Mouse (Mus musculus) liver, embryonic 14.5 days (tissue): Measurements from ENCODE around the gene Tacr2. TPM values are rescaled to one million over a fixed set of nuclear protein-coding genes. Genes with fewer than 3 reads are reported as not detected.

Experiments used
- ATAC-seq: fragments of 200-750 bp; cut with Nextera tagmentation; 2 replicates; pipeline ENCODE4 v1.8.0; 2017; ENCODE audit warnings: moderate number of reproducible peaks, mild to moderate bottlenecking, moderate library complexity; ENCODE audit not compliant: insufficient read depth
- DNase-seq, 3 experiments: peaks; one replicate each; pipeline ENCODE4 v3.0.0-alpha.2; 2012 to 2013; ENCODE audit warnings: low read depth in 3 of 3, low spot score in 3 of 3
- H3K27ac ChIP-seq: fragments of 300-500 bp; sonication (generic); 2 replicates; pipeline ENCODE4 v1.5.1; 2014; ENCODE audit warnings: moderate library complexity, mild to moderate bottlenecking, control low read depth, inconsistent platforms
- H3K27me3 ChIP-seq: fragments of 300-500 bp; sonication (generic); 2 replicates; pipeline ENCODE4 v1.6.1; 2014; ENCODE audit warnings: mild to moderate bottlenecking, low read length, moderate library complexity; ENCODE audit not compliant: control insufficient read depth, insufficient read depth
- H3K36me3 ChIP-seq: fragments of 300-500 bp; sonication (generic); replicated peaks from 2 replicates; pipeline ENCODE4 v1.6.1; 2014; ENCODE audit warnings: low read depth; ENCODE audit not compliant: control insufficient read depth, insufficient read depth
- H3K4me1 ChIP-seq, 2 experiments: fragments of 200-500 bp in 1 of 2; fragments of 300-500 bp in 1 of 2; sonication (generic) in 1 of 2; replicated peaks; 2 replicates each; pipeline ENCODE4 v1.6.1; 2012 to 2014; ENCODE audit warnings: antibody characterized with exemption in 1 of 2, inconsistent platforms in 1 of 2, low read length in 1 of 2; ENCODE audit not compliant: control insufficient read depth in 2 of 2, insufficient read depth in 2 of 2
- H3K4me2 ChIP-seq: fragments of 300-500 bp; sonication (generic); 2 replicates; pipeline ENCODE4 v1.6.1; 2014; ENCODE audit warnings: low read depth, mild to moderate bottlenecking, control low read depth, moderate library complexity
- H3K4me3 ChIP-seq, 2 experiments: fragments of 200-500 bp in 1 of 2; fragments of 300-500 bp in 1 of 2; sonication (generic) in 1 of 2; 2 replicates each; pipeline ENCODE4 v1.5.1; 2012 to 2014; ENCODE audit warnings: low read depth in 2 of 2, low read length in 2 of 2, mild to moderate bottlenecking in 2 of 2, control low read depth in 1 of 2, inconsistent platforms in 1 of 2, moderate library complexity in 1 of 2; ENCODE audit not compliant: insufficient read depth in 1 of 2
- H3K9ac ChIP-seq: fragments of 300-500 bp; sonication (generic); replicated peaks from 2 replicates; pipeline ENCODE4 v1.6.1; 2014; ENCODE audit warnings: mild to moderate bottlenecking, control low read depth, moderate library complexity
- H3K9me3 ChIP-seq: fragments of 300-500 bp; sonication (generic); 2 replicates; pipeline ENCODE4 v1.6.1; 2016; ENCODE audit warnings: low read length, mixed read lengths; ENCODE audit not compliant: control insufficient read depth
- CTCF ChIP-seq: IDR thresholded peaks from 2 replicates; pipeline ENCODE4 v1.5.1; 2016; ENCODE audit warnings: antibody characterized with exemption, low read depth, control low read depth
- EP300 ChIP-seq: IDR thresholded peaks from 2 replicates; pipeline ENCODE4 v1.6.1; 2016; ENCODE audit warnings: antibody characterized with exemption, low read depth
- WGBS: fragments of 180-500 bp; shearing (Covaris S2); extraction: QIAGEN DNeasy Blood & Tissue Kit; methylation state at CpG from one replicate; pipeline ENCODE4 v1.1.7; 2014; ENCODE audit not compliant: insufficient replicate concordance; 5-methylcytosine and 5-hydroxymethylcytosine counted together
- polyA plus RNA-seq, 2 experiments: library from polyadenylated mRNA; depleted of rRNA in 1 of 2; stranded (reverse) in 1 of 2; unstranded in 1 of 2; fragments of >200 nt; fragmentation: Nextera tagmentation in 1 of 2; extraction: Ambion mirVana in 1 of 2; gene quantifications; 2 replicates each; pipeline versions ENCODE4 v1.2.1 to v1.2.3; 2012 to 2014

Gene Tacr2
- polyA plus RNA-seq, 2 experiments, result not detected

DNA sequence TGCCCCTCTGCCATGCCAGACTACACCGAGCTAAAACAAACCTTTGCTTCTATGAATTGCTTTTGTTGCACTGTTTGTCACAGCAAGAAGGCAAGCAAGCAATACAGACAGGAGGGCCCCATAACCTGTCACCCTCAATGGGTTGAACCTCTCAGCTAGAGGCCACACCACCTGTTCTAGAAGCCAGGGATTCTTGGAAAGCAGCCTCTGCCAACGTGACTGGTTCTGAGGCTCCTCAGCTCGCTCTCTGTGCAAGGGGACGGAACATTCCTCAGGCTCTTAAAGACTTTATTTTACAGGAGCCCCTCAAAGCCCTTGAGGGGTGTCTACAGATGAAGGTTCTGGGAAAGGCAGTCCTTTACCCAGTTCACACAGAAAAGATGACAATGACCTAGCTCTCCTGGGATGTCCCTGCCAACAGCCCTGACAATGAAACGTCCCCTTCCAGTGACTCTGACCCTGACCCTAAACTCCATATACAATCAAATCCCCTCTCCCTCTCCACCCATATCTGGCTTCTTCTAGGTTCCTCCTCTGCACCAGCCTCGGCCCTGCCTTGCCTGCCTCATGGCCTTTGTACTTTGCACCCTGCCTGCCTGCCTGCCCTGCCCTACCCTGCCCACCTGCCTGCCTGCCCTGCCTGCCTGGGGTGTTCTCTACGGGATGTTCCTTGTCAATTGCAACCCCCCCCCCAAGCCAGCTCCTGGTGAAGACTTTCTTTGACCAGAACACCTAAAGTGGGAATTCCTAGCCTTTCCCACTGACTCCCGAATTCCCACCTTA, 31.3 kb upstream of the Tacr2 start:
- Histone ChIP-seq H3K4me3 (no peak overlapping the region), H3K27me3 (no peaks in the 10 kb centered on the region), H3K4me2 (no peak overlapping the region), H3K4me1 (peaks cover 33 to 46% of the 10 kb centered on the region in 2 experiments), H3K27ac (no peak overlapping the region), H3K9ac (no peak overlapping the region), H3K36me3 (no peaks in the 10 kb centered on the region), H3K9me3 (no peaks in the 10 kb centered on the region)
- ATAC-seq, result no peak
- no peak for DNase-seq
- 55% methylated on average over 8 of the region's 8 CpGs for WGBS
- TF ChIP-seq CTCF, result no peak
- no peak for TF ChIP-seq EP300

- no peak overlapping the region for H3K27ac ChIP-seq
- TF ChIP-seq EP300 (no peak), CTCF (no peak)
- 30% methylated on average over 2 of the region's 2 CpGs for WGBS
Measured at GRCm38 (mm10) chr10:62221647-62222046, 30.6 kb upstream of the Tacr2 start.

GRCm38 (mm10) chr10:62222777-62223176, 29.5 kb upstream of the Tacr2 start:
- ATAC-seq, result no peak
- 80% methylated on average over 17 of the region's 17 CpGs for WGBS
- no peak overlapping the region for H3K4me2 ChIP-seq

More at GRCm38 (mm10) chr10:62221647-62222046, 30.6 kb upstream of the Tacr2 start:
- Histone ChIP-seq H3K36me3 (no peaks in the 10 kb centered on the region), H3K4me1 (peaks cover 30 to 40% of the 10 kb centered on the region in 2 experiments), H3K4me3 (no peak overlapping the region), H3K4me2 (peak overlapping the region; percentile 35), H3K9ac (no peak overlapping the region; the same call in 1 of the 2 replicates), H3K27me3 (no peaks in the 10 kb centered on the region), H3K9me3 (no peaks in the 10 kb centered on the region)
- DNase-seq (no peak), ATAC-seq (peak; percentile 44; the same call in 1 of the 2 replicates)

GRCm38 (mm10) chr10:62224231-62224630, 28.0 kb upstream of the Tacr2 start:
- no peak overlapping the region for H3K27ac ChIP-seq
- peaks cover 20 to 23% of the 10 kb centered on the region in 2 experiments for H3K4me1 ChIP-seq
- WGBS, result 65% methylated on average over 6 of the region's 6 CpGs

More at GRCm38 (mm10) chr10:62222777-62223176, 29.5 kb upstream of the Tacr2 start:
- no peak for DNase-seq
- no peak overlapping the region for H3K9ac ChIP-seq
- no peaks in the 10 kb centered on the region for H3K9me3 ChIP-seq
- no peak overlapping the region for H3K27ac ChIP-seq
- H3K36me3 ChIP-seq, result no peaks in the 10 kb centered on the region
- peaks cover 19 to 28% of the 10 kb centered on the region in 2 experiments for H3K4me1 ChIP-seq
- no peak overlapping the region for H3K4me3 ChIP-seq
- TF ChIP-seq CTCF (no peak), EP300 (no peak)
- no peaks in the 10 kb centered on the region for H3K27me3 ChIP-seq

DNA sequence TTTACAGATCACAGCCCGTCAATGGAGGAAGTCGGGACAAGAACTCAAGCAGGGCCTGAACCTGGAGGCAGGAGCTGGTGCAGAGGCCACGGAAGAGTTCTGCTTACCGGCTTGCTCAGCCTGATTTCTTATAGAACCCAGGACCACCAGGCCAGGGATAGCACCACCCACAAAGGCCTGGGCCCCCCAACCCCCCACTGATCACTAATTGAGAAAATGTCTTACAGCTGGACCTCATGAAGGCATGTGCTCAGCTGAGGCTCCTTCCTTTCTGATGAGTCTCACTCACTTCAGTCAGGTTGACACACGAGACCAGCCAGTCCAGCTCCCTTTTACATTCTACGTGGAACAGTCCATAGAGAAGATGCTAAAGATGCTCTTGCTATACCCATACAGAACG, 26.4 kb upstream of the Tacr2 start:
- ATAC-seq (no peak), DNase-seq (no peak)
- WGBS, result 78% methylated on average over 7 of the region's 7 CpGs
- Histone ChIP-seq H3K4me1 (peaks cover 28 to 29% of the 10 kb centered on the region in 2 experiments), H3K36me3 (no peaks in the 10 kb centered on the region), H3K27me3 (no peaks in the 10 kb centered on the region), H3K27ac (no peak overlapping the region), H3K4me3 (no peak overlapping the region), H3K9me3 (no peaks in the 10 kb centered on the region), H3K4me2 (no peak overlapping the region), H3K9ac (no peak overlapping the region)
- TF ChIP-seq EP300, result no peak
- no peak for TF ChIP-seq CTCF

More at GRCm38 (mm10) chr10:62224231-62224630, 28.0 kb upstream of the Tacr2 start:
- Histone ChIP-seq H3K4me2 (no peak overlapping the region), H3K36me3 (no peaks in the 10 kb centered on the region), H3K27me3 (no peaks in the 10 kb centered on the region), H3K4me3 (no peak overlapping the region), H3K9me3 (no peaks in the 10 kb centered on the region), H3K9ac (no peak overlapping the region)
- DNase-seq (no peak), ATAC-seq (no peak)
- TF ChIP-seq CTCF (no peak), EP300 (no peak)
